Mouse (Mus musculus): ENCODE measurements around the gene Olfr1145.

Gene Olfr1145
- long read RNA-seq, experiment 1: 0 reads
- long read RNA-seq, experiment 2: 0 reads

DNA sequence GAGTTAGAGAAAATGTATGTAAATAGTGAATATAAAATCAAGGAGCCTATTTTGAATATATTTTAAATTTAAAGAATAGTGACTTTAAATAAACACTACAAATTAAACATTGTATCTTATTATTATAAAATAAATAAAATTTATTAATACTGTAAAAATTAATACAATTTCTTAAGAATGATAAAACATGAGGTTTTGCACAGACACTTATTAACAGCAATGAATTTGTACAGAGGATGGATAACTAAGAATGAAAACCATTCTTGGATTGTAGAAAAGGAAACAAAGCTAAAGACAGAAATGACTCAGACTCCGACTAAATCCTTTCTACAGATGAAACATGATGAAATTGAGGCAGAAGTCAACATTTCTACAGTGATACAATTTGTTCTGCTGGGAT lies at the start of gene Olfr1145:
TSS of gene Olfr1145 (plus strand) at position 301 of the 400 bp plus-strand sequence.
- intact Hi-C loops (cut with DNase I): no loop called here

GRCm38 (mm10) chr2:87776143-87776542 lies 33.5 kb upstream of the Olfr1145 start:
- intact Hi-C loops (cut with DNase I): no loop called here

GRCm38 (mm10) chr2:87779183-87779582 lies 30.4 kb upstream of the Olfr1145 start, which contains the start of gene Olfr152:
Olfr152 (plus strand) TSS chr2:87779483.
- intact Hi-C loops (cut with DNase I): no loop called here

- intact Hi-C loops (cut with DNase I): no loop called here
Measured at GRCm38 (mm10) chr2:87800292-87800691, 9.3 kb upstream of the Olfr1145 start, which contains the start of gene Olfr1143. Olfr1143 (plus strand) TSS chr2:87800592.

GRCm38 (mm10) chr2:87830233-87830632 lies 20.6 kb downstream of the Olfr1145 start, which contains the start of gene Olfr1148:
Olfr1148 (plus strand) TSS chr2:87830533.
- intact Hi-C loops (cut with DNase I): no loop called here

- intact Hi-C loops (cut with DNase I): no loop called here
Measured at GRCm38 (mm10) chr2:87843693-87844092, 34.1 kb downstream of the Olfr1145 start, which contains the start of gene Olfr1150-ps1. Olfr1150-ps1 (plus strand) TSS chr2:87843993.

GRCm38 (mm10) chr2:87855562-87855961 lies 45.9 kb downstream of the Olfr1145 start, which contains the start of gene Olfr1151:
Olfr1151 (plus strand) TSS chr2:87855862.
- intact Hi-C loops (cut with DNase I): no loop called here

All from adrenal gland (tissue).